Mouse (Mus musculus): Measurements from ENCODE around the gene Hoxd13.

Gene Hoxd13

GRCm38 (mm10) chr2:74661685-74662084 is 6.4 kb upstream of the Hoxd13 start:
- peak; percentile 82 for DNase-seq (ENCODE audit: extremely low spot score)

GRCm38 (mm10) chr2:74663291-74663925 is 4.7 kb upstream of the Hoxd13 start:
- no peak for DNase-seq (ENCODE audit: extremely low spot score)

- DNase-seq (ENCODE audit: extremely low spot score) = no peak
Measured at GRCm38 (mm10) chr2:74666411-74666810, 1.7 kb upstream of the Hoxd13 start.

- DNase-seq (ENCODE audit: extremely low spot score) = no peak
Measured at GRCm38 (mm10) chr2:74667191-74667841, 794 bp upstream of the Hoxd13 start.

GRCm38 (mm10) chr2:74668370-74669229 is 490 bp downstream of the Hoxd13 start:
- no peak for DNase-seq (ENCODE audit: extremely low spot score)

GRCm38 (mm10) chr2:74669230-74669578 is 1.1 kb downstream of the Hoxd13 start:
- no peak for DNase-seq (ENCODE audit: extremely low spot score)

GRCm38 (mm10) chr2:74669650-74670235 is 1.6 kb downstream of the Hoxd13 start:
- no peak for DNase-seq (ENCODE audit: extremely low spot score)

GRCm38 (mm10) chr2:74670632-74671188 is 2.6 kb downstream of the Hoxd13 start:
- no peak for DNase-seq (ENCODE audit: extremely low spot score)

- DNase-seq (ENCODE audit: extremely low spot score) = no peak
Measured at GRCm38 (mm10) chr2:74671847-74672246, 3.7 kb downstream of the Hoxd13 start.

GRCm38 (mm10) chr2:74672481-74673362 is 4.6 kb downstream of the Hoxd13 start:
- DNase-seq (ENCODE audit: extremely low spot score) = peak; percentile 80

GRCm38 (mm10) chr2:74673835-74674425 is 5.8 kb downstream of the Hoxd13 start:
- DNase-seq (ENCODE audit: extremely low spot score) = no peak

- no peak for DNase-seq (ENCODE audit: extremely low spot score)
Measured at GRCm38 (mm10) chr2:74674881-74675665, 7.0 kb downstream of the Hoxd13 start, which contains the start of gene Hoxd12. TSS of gene Hoxd12 (plus strand) at chr2:74675013.

GRCm38 (mm10) chr2:74675666-74676282 is 7.7 kb downstream of the Hoxd13 start:
- no peak for DNase-seq (ENCODE audit: extremely low spot score)

- no peak for DNase-seq (ENCODE audit: extremely low spot score)
Measured at GRCm38 (mm10) chr2:74676376-74677052, 8.4 kb downstream of the Hoxd13 start.

GRCm38 (mm10) chr2:74677106-74677505 is 9.0 kb downstream of the Hoxd13 start:
- no peak for DNase-seq (ENCODE audit: extremely low spot score)

GRCm38 (mm10) chr2:74678891-74679595 is 10.9 kb downstream of the Hoxd13 start, which contains the start of gene Hoxd11:
TSS of gene Hoxd11 (plus strand) at chr2:74679557.
- no peak for DNase-seq (ENCODE audit: extremely low spot score)

GRCm38 (mm10) chr2:74679596-74679971 is 11.5 kb downstream of the Hoxd13 start:
- no peak for DNase-seq (ENCODE audit: extremely low spot score)

GRCm38 (mm10) chr2:74679980-74680379 is 11.9 kb downstream of the Hoxd13 start:
- DNase-seq (ENCODE audit: extremely low spot score) = no peak

Measured in embryo, embryonic 9.5 days (tissue).